In genomic region chr1:182398780-182399179, GRCm38 (mm10) we compare ENCODE assay signal across 13 mouse cellular contexts. TPM values are rescaled to one million over a fixed set of nuclear protein-coding genes. Genes with fewer than 3 reads are reported as not detected.
DNase-seq lines count a peak whose midpoint lies in the region; TF ChIP-seq lines count a peak whose summit lies in the region.
"Had no signal": no experiment of that assay in that cellular context is flagged by ENCODE, and none has a peak within 500 bp of the region (broad histone marks: within the 10 kb centered on the region; RNA-seq: fewer than 3 reads in every experiment).

No protein-coding gene starts in this region.

- intact Hi-C loops in left cerebral cortex, postnatal 36 days (cut with DNase I), result no loop called here

- TF ChIP-seq CTCF in kidney, adult 2 months (conservative IDR thresholded peaks at IDR 0.05; ENCODE audit: insufficient read depth, insufficient read length, low read depth, low read length), result no peak

- H3K36me3 ChIP-seq in kidney, adult 2 months (ENCODE audit: control insufficient read depth, insufficient read depth, low read length), result no peaks in the 10 kb centered on the region
- H3K36me3 ChIP-seq: liver, embryonic 12.5 days had no signal

- no peak for TF ChIP-seq POLR2A in kidney, adult 2 months (IDR thresholded peaks at IDR 0.05; ENCODE audit: low read depth, low read length)

- no peak overlapping the region for H3K4me3 ChIP-seq in kidney, adult 2 months (ENCODE audit: insufficient read depth, low read depth, low read length)
- H3K4me3 ChIP-seq: liver, embryonic 12.5 days had no signal

- H3K27me3 ChIP-seq in kidney, adult 2 months (replicated peaks; ENCODE audit: control insufficient read depth, insufficient read depth, low read length), result 0 out of 2 replicates have a peak, but pooled peaks cover 1% of the 10 kb centered on the region
- H3K27me3 ChIP-seq: liver, embryonic 12.5 days had no signal

- no peaks in the 10 kb centered on the region; the same call in 1 of the 2 replicates for H3K4me1 ChIP-seq in kidney, adult 2 months (ENCODE audit: control insufficient read depth, insufficient read depth, low read length)

- DNase-seq in kidney, adult 2 months, result peak; percentile 9
- DNase-seq in kidney, postnatal 36 days, result no peak
- peak; percentile 18 for DNase-seq in forelimb bud, embryonic 11.5 days (ENCODE audit: low read depth, low spot score)
- peak; percentile 65 to 79 for DNase-seq in lung, adult 18-20 months
- DNase-seq in skeletal muscle tissue, adult 2 months (ENCODE audit: low read depth, low spot score), result peak; percentile 27
- DNase-seq in left cerebral cortex, postnatal 36 days (ENCODE audit: low spot score in 2 of 2), result no peak
- no peak for DNase-seq in layer of hippocampus, adult 18-20 months (ENCODE audit: low spot score in 2 of 2)
- DNase-seq: cerebellum, adult 2 months; embryo, embryonic 11 days; gastrocnemius, postnatal 14 days; kidney, adult 8-10 months; thymus, postnatal 36 days had no signal

- 47% methylated on average over 3 of the region's 3 CpGs for WGBS in kidney, adult 2 months

- no peak overlapping the region for H3K27ac ChIP-seq in kidney, adult 2 months (ENCODE audit: insufficient read depth, low read depth, low read length)
- H3K27ac ChIP-seq: liver, embryonic 12.5 days had no signal

RNA-seq across cellular contexts. Expression of gene Trp53bp2, which starts 10.2 kb away (rescaled TPM):
- polyA plus RNA-seq in kidney, adult 2 months (2012; rRNA removed), result 25.0 and 29.7 TPM in 2 replicates
- total RNA-seq in left cerebral cortex, postnatal 36 days (2021), result 10 to 100 TPM; 21.9 to 23.4 TPM
- total RNA-seq in layer of hippocampus, adult 18-20 months (2021), result 10 to 100 TPM; 32.0 to 38.2 TPM

RNA-seq across cellular contexts. Expression of gene Fbxo28, which starts 57.4 kb away (rescaled TPM):
- polyA plus RNA-seq in kidney, adult 2 months (2012; rRNA removed), result 9.0 and 11.0 TPM in 2 replicates
- 10 to 100 TPM; 50.7 to 55.3 TPM for total RNA-seq in left cerebral cortex, postnatal 36 days (2021)
- total RNA-seq in layer of hippocampus, adult 18-20 months (2021), result 10 to 100 TPM; 51.8 to 51.9 TPM

Comparison
In these comparisons a context has a peak if more than half of its experiments do, and no peak if none do; other contexts are left out.
1. DNase-seq: peak in kidney, adult 2 months (single experiment), forelimb bud, embryonic 11.5 days (single experiment), lung, adult 18-20 months (2 of 2) and skeletal muscle tissue, adult 2 months (single experiment); none in kidney, postnatal 36 days (0 of 2), left cerebral cortex, postnatal 36 days (0 of 2) and layer of hippocampus, adult 18-20 months (0 of 2).